Mouse (Mus musculus): ENCODE measurements around the gene Tbc1d1.
"Not testable (repeated sequence)": the region's sequence is repeated elsewhere in the genome, so short reads cannot be mapped to it uniquely, and the experiment has no call there.

Gene Tbc1d1

GRCm38 (mm10) chr5:64345181-64345735 lies 189.2 kb downstream of the Tbc1d1 start:
- no peak for DNase-seq (ENCODE audit: low read depth in 2 of 2, low spot score in 2 of 2)

GRCm38 (mm10) chr5:64345761-64346160 lies 189.7 kb downstream of the Tbc1d1 start:
- DNase-seq (ENCODE audit: low read depth in 2 of 2, low spot score in 2 of 2) = no peak

- no peak for DNase-seq (ENCODE audit: low read depth in 2 of 2, low spot score in 2 of 2)
These were observed 190.3 kb downstream of the Tbc1d1 start for GRCm38 (mm10) chr5:64346343-64346885.

- DNase-seq (ENCODE audit: low read depth in 2 of 2, low spot score in 2 of 2) = no peak
These were observed 192.1 kb downstream of the Tbc1d1 start for GRCm38 (mm10) chr5:64348166-64348565.

- DNase-seq (ENCODE audit: low read depth in 2 of 2, low spot score in 2 of 2) = no peak
These were observed 192.7 kb downstream of the Tbc1d1 start for GRCm38 (mm10) chr5:64348780-64349179.

- DNase-seq (ENCODE audit: low read depth in 2 of 2, low spot score in 2 of 2) = no peak
These were observed 195.9 kb downstream of the Tbc1d1 start for GRCm38 (mm10) chr5:64351968-64352367.

- DNase-seq (ENCODE audit: low read depth in 2 of 2, low spot score in 2 of 2) = no peak
These were observed 202.8 kb downstream of the Tbc1d1 start for GRCm38 (mm10) chr5:64358639-64359584.

- DNase-seq (ENCODE audit: low read depth in 2 of 2, low spot score in 2 of 2) = no peak
These were observed 204.2 kb downstream of the Tbc1d1 start for GRCm38 (mm10) chr5:64360147-64360875.

GRCm38 (mm10) chr5:64360876-64361268 lies 204.8 kb downstream of the Tbc1d1 start:
- not testable (repeated sequence) for DNase-seq (ENCODE audit: low read depth in 2 of 2, low spot score in 2 of 2)

- DNase-seq (ENCODE audit: low read depth in 2 of 2, low spot score in 2 of 2) = no peak
These were observed 207.8 kb downstream of the Tbc1d1 start for GRCm38 (mm10) chr5:64363859-64364406.

- DNase-seq (ENCODE audit: low read depth in 2 of 2, low spot score in 2 of 2) = no peak
These were observed 208.5 kb downstream of the Tbc1d1 start for GRCm38 (mm10) chr5:64364432-64365125.

GRCm38 (mm10) chr5:64365187-64366066 lies 209.3 kb downstream of the Tbc1d1 start:
- no peak for DNase-seq (ENCODE audit: low read depth in 2 of 2, low spot score in 2 of 2)

GRCm38 (mm10) chr5:64366113-64366512 lies 210.0 kb downstream of the Tbc1d1 start:
- DNase-seq (ENCODE audit: low read depth in 2 of 2, low spot score in 2 of 2) = no peak

- DNase-seq (ENCODE audit: low read depth in 2 of 2, low spot score in 2 of 2) = no peak
These were observed 211.3 kb downstream of the Tbc1d1 start for GRCm38 (mm10) chr5:64367426-64367825.

- no peak for DNase-seq (ENCODE audit: low read depth in 2 of 2, low spot score in 2 of 2)
These were observed 215.3 kb downstream of the Tbc1d1 start for GRCm38 (mm10) chr5:64371331-64371831.

GRCm38 (mm10) chr5:64372292-64372961 lies 216.3 kb downstream of the Tbc1d1 start:
- no peak for DNase-seq (ENCODE audit: low read depth in 2 of 2, low spot score in 2 of 2)

GRCm38 (mm10) chr5:64373695-64374094 lies 217.6 kb downstream of the Tbc1d1 start:
- DNase-seq (ENCODE audit: low read depth in 2 of 2, low spot score in 2 of 2) = no peak

- no peak for DNase-seq (ENCODE audit: low read depth in 2 of 2, low spot score in 2 of 2)
These were observed 219.7 kb downstream of the Tbc1d1 start for GRCm38 (mm10) chr5:64375851-64376250.

- no peak for DNase-seq (ENCODE audit: low read depth in 2 of 2, low spot score in 2 of 2)
These were observed 220.4 kb downstream of the Tbc1d1 start for GRCm38 (mm10) chr5:64376466-64376865.
